Mouse (Mus musculus): Measurements from ENCODE around the gene Hnf4a.

DNA sequence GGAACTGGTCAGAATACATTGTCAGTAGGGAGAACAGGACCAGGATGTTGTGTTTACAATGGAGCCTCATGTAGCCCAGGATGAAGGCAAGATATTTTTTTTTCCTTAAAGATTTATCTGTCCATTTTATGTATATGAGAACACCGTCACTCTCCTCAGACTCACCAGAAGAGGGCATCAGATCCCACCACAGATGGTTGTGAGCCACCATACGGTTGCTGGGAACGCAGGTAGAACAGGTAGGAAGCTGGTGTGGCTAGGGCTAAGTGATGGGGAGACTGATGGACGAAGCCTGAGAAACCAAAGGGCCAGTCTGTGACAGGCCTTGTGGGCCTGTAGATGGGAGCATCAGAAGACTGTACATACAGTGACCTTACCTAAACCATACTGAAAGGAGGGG, 107.4 kb downstream of the Hnf4a start:
- no peak for TF ChIP-seq CTCF (conservative IDR thresholded peaks at IDR 0.05; ENCODE audit: insufficient read depth, insufficient read length, low read depth, low read length)
- TF ChIP-seq POLR2A (IDR thresholded peaks at IDR 0.05; ENCODE audit: low read depth, low read length): no peak

All from kidney, adult 2 months (tissue).